Mouse (Mus musculus): ENCODE measurements at regions not wholly inside any gene's neighbourhood (a gene's known extent, or its start where the extent isn't known, plus 50 kb on each side); places are given as distances from the start of the nearest gene placed in this dataset.
"Not testable (repeated sequence)": the region's sequence is repeated elsewhere in the genome, so short reads cannot be mapped to it uniquely, and the experiment has no call there.

DNA sequence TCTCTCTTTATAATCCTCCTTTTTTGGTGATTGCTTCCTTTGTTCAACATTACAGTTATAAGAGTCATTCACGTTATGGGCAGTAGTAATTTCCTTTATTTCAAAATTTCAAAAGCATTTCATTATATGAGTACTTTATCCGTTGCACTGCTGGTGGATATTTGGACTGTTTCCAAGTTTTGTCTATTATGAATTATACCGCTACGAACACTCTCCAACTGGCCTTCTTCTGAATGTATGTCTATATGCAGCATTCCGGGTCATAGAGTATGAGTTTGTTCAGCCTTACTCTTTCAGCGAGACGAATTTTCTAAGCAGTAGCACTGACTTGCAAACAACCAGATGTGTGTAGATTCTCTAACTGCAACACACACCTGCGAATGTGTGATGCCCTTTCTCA, 57.8 kb downstream of the Dusp6 start:
- intact Hi-C loops (cut with DNase I) = no loop called here

DNA sequence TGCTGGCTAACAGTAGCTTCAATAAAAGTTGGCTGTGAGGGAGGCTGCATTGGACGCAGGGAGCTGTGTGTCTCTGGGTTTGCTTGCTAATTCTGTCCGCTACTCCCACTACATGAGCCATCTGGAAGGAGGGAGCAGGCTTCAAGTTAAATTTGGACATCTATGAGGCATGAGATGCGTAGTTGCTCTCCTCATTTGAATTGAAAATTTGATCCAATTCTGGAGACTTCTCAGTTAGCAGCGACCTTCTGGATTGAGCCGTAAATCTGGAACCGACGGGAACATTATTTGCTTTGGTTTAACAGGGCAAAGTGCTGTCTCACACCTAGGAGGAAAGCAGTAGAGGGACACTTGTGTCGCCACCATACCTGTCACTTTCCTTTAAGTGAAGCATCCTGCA, 60.3 kb downstream of the Dusp6 start:
- no peak for DNase-seq
- intact Hi-C loops (cut with DNase I) = no loop called here

More for the DNA sequence above, 57.8 kb downstream of the Dusp6 start:
- DNase-seq = no peak

DNA sequence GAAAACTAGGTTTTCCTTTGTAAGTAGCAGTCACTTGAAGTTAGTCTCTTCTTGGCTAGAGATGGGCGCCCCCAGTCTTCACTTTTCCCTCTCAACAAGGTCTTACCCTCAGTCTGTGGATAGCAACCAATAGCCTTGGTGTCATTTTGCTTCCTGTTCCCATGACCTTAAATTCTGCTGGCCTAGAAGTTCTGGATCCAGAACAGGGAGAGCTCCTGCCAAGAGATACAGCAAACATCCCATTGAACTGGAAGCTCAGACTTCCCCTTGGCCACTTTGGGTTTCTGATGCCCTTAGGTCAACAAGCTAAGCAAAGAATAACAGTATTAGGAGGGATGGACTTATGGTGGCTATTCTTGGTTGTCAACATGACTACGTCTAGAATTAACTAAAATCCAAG, 64.5 kb downstream of the Dusp6 start:
- intact Hi-C loops (cut with DNase I) = no loop called here
- no peak for DNase-seq

DNA sequence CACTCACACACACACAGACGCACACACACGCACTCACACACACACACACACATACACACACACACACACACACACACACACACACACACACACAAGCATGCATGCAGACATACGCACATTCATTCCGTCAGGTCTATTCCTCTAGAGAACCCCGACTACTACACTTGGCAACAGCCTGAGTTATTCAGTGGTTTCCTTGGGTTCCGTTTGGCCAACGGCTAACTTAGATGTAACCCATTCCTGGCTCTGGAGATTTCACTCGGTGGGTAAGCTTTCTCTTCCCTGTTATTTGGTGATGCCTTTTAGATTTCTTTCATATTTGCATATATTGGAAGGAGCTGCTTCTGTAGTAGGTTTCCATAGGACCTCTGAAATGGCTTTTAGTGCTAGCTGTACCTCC, 65.5 kb downstream of the Dusp6 start:
- DNase-seq = no peak

DNA sequence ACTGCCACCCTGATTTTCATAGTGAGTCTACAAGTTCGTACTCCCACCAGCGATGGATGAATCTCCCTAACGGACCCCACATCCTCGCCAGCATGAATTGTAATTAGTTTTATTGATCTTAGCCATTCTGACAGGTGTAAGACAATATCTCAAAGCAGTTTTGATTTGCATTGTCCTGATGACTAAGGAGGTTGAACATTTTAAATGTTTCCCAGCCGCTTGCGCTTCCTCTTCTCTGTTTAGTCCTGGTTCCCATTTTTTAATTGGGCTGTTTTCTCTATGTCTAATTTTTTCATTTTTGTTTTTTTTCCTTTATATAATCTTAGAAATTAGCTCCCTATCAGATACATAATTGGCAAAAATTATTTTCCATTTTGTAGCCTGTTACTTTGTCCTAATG, 66.4 kb downstream of the Dusp6 start:
- DNase-seq = no peak
- intact Hi-C loops (cut with DNase I) = no loop called here

More for the DNA sequence above, 65.5 kb downstream of the Dusp6 start:
- intact Hi-C loops (cut with DNase I) = no loop called here

DNA sequence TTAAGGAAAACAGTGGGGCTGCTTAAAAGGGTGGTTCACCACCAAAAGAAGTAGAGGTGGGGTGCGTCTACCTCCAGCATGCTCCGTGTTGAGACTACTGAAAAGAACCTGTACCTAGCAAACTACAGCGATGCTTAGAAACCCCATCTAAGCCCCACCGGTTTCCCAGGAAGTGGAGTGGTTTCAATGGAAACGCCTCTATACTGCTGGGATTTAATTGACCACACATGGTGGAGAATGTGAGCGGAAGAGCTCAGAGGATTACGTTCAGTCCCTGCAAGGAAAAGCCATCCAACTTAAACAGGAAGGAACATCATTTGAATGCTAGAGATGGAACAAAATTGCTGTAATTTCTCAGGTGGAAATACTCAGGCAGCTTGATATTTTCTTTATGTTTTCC, 67.5 kb downstream of the Dusp6 start:
- no peak for DNase-seq
- intact Hi-C loops (cut with DNase I) = no loop called here

DNA sequence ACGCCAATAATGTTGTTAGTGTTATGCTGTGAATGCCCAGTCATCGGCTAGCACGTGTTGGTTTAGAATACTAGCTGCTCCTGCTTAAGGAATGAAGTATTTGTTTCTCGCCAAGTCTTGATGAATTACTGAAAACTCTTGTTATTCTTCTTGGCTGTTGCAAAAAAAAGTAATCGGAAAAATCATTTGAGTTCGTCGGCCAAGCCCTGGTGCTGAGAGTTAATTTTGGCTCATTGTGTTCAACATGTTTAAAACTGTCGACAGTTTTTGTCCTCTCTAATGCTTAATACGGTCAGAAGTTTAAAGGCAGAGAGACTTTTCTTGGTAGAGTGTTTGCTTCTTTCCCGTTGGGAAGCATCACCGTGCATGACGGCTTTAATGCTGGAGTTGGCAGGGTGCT, 68.8 kb downstream of the Dusp6 start:
- DNase-seq = no peak
- intact Hi-C loops (cut with DNase I) = no loop called here

DNA sequence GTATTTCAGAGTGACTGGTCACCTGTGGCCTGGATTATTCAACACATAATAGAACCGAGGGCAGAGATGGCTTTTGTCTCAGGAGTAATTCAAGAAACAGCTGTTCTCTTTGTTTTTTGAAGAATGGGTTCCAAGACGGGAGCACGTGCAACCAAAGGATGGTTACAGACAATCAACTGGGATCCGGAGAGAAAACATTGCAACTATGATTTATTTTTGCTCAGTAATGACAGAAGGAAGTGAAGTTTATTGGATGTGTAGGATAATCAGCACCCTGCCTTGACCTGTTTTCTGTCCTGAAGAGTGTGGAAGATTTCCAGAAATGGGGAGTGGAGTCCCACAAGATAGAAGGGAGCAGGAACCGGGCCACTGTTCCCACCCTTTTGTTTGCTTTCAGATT, 70.8 kb downstream of the Dusp6 start:
- intact Hi-C loops (cut with DNase I) = no loop called here
- no peak for DNase-seq

DNA sequence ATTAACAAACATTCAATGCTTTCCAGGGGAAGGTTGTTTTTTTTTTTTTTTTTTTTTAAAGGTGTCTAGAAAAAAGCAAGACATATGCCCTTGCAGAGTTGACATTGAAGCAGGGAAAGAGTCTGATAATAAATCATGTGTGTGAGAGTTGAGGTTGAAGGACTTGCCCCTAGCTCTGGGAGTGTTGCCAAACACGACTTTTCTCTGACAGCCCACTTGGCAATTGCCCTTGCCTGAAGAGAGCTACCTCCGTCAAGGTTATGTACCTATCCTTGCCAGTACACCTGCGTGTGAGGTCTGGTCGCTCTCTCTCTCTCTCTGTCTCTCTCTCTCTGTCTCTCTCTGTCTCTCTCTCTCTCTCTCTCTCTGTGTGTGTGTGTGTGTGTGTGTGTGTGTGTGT, 73.1 kb downstream of the Dusp6 start:
- intact Hi-C loops (cut with DNase I) = no loop called here

DNA sequence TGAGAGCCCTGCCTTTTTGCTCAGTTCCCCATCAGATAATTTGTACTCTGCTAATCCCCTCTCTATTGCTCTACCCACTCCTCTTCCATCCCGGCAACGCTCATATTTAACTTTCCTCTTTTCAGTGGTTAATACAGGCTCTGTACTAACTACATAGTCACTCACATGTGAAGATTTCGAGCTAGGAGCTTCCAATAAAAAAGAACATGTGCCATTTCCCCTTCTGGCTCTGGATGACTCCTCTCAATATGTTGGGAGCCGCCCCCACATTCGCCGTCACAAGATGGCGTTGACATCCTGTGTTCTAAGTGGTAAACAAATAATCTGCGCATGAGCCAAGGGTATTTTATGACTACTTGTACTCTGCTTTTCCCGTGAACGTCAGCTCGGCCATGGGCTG, 75.8 kb downstream of the Dusp6 start:
- intact Hi-C loops (cut with DNase I); DNase-seq: not testable (repeated sequence)

More for the DNA sequence above, 73.1 kb downstream of the Dusp6 start:
- DNase-seq = no peak

DNA sequence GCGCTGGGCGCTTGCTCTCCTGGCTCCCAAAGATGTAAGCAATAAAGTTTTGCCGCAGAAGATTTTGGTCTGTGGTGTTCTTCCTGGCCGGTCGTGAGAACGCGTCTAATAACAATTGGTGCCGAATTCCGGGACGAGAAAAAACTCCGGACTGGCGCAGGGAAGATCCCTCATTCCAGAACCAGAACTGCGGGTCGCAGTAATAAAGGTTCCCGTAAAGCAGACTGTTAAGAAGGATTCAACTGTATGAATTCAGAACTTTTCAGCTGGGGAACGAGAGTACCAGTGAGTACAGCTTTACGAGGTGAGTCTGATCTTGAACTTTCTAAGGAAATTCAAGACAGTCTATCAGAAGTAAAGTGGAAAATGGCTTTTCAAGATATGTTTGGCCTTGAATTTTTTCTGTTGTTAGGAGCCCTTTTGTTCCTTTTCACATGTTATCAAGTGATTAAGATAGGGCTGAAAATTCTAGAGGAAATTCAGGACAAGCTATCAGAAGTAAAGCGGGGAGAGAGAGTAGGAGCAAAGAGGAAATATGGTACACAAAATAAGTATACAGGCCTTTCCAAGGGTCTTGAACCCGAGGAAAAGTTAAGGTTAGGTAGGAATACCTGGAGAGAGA, 76.4 kb downstream of the Dusp6 start:
- DNase-seq; intact Hi-C loops (cut with DNase I): not testable (repeated sequence)

DNA sequence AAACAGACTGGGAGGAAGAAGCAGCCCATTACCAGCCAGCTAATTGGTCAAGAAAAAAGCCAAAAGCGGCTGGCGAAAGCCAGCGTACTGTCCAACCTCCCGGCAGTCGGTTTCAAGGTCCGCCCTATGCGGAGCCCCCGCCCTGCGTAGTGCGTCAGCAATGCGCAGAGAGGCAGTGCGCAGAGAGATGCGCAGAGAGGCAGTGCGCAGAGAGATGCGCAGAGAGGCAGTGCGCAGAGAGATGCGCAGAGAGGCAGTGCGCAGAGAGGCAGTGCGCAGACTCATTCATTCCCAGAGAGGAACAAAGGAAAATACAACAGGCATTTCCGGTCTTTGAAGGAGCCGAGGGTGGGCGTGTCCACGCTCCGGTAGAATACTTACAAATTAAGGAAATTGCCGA, 77.0 kb downstream of the Dusp6 start:
- DNase-seq; intact Hi-C loops (cut with DNase I): not testable (repeated sequence)

DNA sequence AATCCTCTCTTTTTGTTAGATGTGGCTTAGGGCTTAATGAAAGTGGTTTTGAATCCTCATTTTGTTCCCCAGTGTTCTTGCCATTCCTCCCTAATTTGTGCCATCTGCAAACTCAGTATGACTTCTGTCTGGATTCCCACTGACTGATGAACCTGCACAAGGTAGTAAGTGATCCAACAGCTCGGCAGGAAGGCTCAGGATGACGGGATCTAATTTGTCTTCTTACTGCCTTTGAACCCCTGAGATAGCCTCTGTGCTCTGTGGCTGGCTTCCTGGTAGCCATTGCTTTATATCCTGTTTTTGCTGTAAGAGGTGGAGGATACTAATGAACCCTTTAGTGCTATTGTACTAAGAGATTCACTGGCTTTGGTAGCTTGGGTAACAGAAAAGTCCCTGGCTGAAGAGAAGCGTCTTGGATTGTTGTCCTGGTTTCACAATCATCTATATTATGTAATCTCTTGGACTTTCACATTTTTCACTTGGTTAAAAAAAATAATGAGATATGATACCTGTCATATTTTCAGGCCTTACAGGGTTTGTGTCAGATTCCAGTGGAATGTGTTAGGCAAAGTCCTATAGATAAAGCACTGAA, 86.2 kb downstream of the Dusp6 start:
- DNase-seq = no peak
- intact Hi-C loops (cut with DNase I) = no loop called here

DNA sequence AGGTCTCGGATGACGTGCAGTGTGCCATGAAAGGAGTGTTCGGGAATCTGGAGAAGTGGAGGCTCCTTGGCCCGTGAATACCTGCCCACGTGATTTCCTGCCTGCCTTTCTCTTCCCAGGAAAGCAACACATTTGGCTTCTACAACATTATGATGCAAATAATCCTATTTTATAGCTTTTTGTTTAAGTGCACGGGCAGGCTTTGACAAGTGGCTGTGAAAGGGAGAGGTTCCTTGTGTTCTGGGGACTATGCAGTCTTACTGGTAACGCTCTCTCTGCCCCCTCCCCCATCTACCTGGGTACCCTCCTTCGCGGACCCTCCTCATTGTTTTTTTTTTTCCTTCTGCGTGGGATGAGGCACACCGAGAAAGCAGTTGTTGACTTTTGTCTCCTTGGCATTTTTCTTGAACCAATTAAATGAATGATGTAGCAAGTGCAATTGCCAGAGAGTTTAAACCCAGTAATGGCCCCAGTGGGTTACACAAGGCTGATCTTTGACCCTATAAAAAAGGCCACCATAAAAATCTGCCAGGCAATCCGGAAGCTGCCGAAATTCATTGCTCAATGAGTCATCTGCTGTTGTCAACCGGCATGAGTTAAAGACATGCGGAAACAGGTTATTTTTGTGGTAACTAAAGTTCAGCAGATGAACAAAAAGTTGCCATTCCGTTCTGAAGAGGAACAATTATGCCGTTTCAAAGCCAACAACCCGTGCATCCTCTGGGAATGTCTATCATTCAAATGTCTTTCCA, 90.7 kb downstream of the Dusp6 start:
- intact Hi-C loops (cut with DNase I) = no loop called here
- DNase-seq = no peak

DNA sequence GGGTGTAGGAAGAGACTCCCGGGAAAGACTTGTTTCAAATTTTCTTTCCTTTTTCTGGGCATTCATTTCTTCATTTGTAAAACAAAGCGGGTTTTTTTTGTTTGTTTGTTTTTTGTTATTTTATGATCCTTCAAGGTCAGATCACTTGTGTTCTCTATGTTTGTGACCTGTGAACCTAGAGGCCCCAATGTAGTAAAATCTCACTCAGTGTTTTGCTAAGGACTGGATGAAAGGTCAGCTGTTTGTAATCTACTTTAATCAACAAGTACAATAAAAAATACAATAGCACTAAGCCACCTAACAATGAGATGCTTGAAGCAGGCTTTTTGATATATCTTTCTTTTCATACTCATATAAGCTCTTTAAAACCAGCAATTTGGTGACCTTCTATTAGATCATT, 91.3 kb downstream of the Dusp6 start:
- intact Hi-C loops (cut with DNase I) = no loop called here
- DNase-seq = no peak

DNA sequence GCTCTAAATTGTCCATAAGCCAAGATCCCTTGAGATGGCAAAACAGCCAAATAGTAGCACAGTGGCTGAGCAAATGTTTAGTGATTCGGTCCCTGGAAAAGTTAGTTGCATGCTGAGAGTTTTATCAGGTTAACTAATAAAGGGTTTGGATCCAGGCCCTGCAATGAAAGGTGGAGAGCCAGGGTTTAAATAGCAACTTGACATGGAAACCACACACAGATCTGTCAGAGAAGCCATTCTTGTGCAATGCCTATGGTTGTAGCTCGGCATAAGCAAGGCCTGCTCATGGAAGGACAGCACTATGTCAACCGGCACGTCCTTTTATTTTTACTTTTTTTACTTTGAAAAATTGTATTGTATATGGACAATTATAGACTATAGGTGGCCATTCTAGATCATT, 92.3 kb downstream of the Dusp6 start:
- intact Hi-C loops (cut with DNase I) = no loop called here
- no peak for DNase-seq

DNA sequence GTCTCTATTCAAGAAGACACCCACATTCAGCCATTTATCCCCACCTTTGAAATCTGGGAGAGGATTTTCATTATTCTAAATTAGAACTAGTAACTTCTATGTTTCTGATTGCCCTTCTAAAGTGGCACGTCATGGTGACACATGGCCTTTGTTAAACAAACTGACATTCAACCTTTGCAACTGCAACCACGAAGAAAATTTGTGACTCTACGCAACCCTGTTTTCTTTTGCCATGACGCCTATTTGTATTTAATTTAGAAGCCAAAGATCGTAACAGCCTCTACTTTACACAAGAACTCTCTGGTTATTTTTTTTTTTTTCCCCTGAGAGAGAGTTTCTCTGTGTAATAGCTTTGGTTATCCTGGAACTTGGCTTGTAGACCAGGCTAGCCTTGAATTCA, 93.2 kb downstream of the Dusp6 start:
- DNase-seq = no peak
- intact Hi-C loops (cut with DNase I) = no loop called here

DNA sequence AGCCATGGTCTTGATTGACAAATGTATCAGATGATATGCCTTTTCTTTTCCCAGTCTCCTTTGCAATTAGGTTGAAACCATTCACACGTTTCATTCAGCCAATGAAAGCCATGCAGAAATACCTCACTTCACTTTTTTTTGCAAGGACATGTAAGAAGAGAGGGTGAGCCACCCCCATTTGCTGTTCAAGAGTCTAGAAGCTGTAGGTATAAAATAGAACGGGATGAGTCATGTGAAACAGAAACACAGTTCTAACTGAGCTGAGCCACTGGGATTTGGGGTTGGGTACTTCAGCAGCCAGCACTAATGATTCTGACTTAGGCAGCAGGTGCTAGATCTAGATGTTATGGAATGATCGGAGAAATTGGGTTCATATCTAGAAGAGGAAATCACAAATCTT, 93.9 kb downstream of the Dusp6 start:
- intact Hi-C loops (cut with DNase I) = no loop called here
- DNase-seq = no peak

DNA sequence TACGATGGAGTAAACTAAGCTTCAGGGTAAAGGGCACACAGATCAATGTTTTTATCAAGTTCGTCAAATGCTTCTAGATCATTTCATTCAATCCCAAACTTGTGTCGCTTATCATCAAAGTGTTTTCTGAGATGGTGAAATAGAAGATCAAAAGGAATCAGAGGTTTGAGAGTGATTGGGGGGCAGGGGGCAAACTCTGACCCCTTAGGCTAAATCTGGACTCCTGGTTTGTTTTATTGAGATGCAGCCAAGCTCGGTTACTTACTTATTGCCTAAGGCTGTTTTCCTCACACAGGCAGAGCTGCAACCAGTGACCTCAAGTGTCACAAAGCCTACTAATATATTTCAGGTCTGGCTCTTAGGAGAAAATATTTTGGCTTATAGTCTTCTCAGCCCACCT, 94.3 kb downstream of the Dusp6 start:
- DNase-seq = no peak
- intact Hi-C loops (cut with DNase I) = no loop called here

DNA sequence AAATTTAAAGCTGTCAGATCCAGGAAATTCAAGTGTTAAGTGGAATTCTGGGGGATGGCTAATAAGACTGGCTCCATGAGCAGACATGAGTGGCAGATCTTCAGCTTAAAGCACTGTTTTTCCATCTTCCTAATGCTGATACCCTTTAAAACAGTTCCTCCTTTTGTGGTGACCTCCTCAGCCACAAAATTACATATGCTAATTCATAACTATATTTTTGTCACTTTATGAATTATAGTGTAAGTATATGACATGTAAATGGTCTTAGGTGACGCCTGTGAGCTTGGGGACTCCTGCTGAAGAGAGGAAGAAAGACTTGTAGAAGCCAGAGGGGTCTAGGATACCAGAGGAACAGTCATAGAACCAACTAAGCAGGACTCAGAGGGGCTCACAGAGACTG, 95.2 kb downstream of the Dusp6 start:
- intact Hi-C loops (cut with DNase I) = no loop called here

DNA sequence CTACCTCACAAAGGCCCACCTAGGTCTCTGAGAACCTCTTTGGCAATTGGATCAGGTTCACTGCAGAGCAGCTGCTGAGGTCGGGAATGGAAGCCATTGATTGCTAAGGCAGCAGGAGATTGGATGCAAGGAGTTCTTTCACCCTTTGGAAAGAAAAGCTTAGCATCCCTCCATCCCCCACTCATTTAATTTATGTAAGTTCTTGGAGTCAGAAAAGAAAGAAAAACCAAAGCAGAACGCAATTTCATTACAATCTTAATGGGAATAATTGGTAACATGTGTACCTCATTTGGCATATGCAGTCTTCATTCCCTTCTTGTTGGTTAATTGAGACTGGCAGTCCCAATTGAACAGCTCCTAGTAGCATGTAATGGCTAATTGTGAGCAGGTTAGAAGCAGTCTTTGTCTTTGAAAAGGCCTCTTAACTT, 96.4 kb downstream of the Dusp6 start:
- DNase-seq = no peak
- intact Hi-C loops (cut with DNase I) = no loop called here

More for the DNA sequence above, 95.2 kb downstream of the Dusp6 start:
- no peak for DNase-seq

DNA sequence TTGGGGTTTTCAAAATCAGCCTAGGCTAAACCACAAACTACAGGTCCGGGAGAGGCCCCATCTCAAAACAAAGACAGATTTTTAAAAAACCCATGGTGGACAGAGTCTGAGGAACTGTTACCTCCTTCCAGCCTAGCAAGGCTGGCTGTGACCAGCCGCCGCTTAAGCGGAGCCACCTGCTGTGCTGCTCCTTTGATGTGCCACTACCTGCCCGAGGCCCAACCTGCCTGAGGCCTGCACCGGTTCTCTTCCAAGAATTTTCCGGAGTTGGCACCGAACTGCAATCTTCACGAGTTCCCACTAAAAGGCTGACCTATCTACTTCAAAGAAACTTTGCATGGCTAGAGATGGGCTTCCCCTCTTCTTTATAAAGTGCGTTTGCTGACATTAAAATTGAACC, 97.6 kb downstream of the Dusp6 start:
- intact Hi-C loops (cut with DNase I); DNase-seq: not testable (repeated sequence)
